Mouse (Mus musculus) stomach, embryonic 14.5 days (tissue): ENCODE data around the gene Irgc1. TPM values are rescaled to one million over a fixed set of nuclear protein-coding genes. Genes with fewer than 3 reads are reported as not detected.

Source experiments
- ATAC-seq: fragments of 200-750 bp; cut with Nextera tagmentation; 2 replicates; pipeline ENCODE4 v1.8.0; 2017; ENCODE audit warnings: low read depth, moderate TSS enrichment; ENCODE audit not compliant: insufficient number of reproducible peaks, insufficient read depth, low FRiP score
- H3K27ac ChIP-seq: fragments of 300-500 bp; sonication (generic); 2 replicates; pipeline ENCODE4 v1.5.1; 2014; ENCODE audit warnings: mild to moderate bottlenecking, low read length, moderate library complexity, mixed read lengths
- H3K27me3 ChIP-seq: fragments of 300-500 bp; sonication (generic); 2 replicates; pipeline ENCODE4 v1.6.1; 2014; ENCODE audit warnings: low read length, control low read depth, mixed read lengths; ENCODE audit not compliant: control insufficient read depth, insufficient read depth
- H3K36me3 ChIP-seq: fragments of 300-500 bp; sonication (generic); 2 replicates; pipeline ENCODE4 v1.6.1; 2014; ENCODE audit warnings: mild to moderate bottlenecking, control low read depth, low read length, moderate library complexity, mixed read lengths; ENCODE audit not compliant: control insufficient read depth, insufficient read depth
- H3K4me1 ChIP-seq: fragments of 300-500 bp; sonication (generic); 2 replicates; pipeline ENCODE4 v1.6.1; 2014; ENCODE audit warnings: low read length, control low read depth, mixed read lengths; ENCODE audit not compliant: control insufficient read depth, insufficient read depth
- H3K4me2 ChIP-seq: fragments of 300-500 bp; sonication (generic); replicated peaks from 2 replicates; pipeline ENCODE4 v1.6.1; 2014; ENCODE audit warnings: low read depth, low read length, control low read depth
- H3K4me3 ChIP-seq: fragments of 300-500 bp; sonication (generic); 2 replicates; pipeline ENCODE4 v1.5.1; 2014; ENCODE audit warnings: low read depth, low read length, control low read depth
- H3K9ac ChIP-seq: fragments of 300-500 bp; sonication (generic); replicated peaks from 2 replicates; pipeline ENCODE4 v1.6.1; 2014; ENCODE audit warnings: low read depth, mild to moderate bottlenecking, control low read depth, low read length, moderate library complexity, mixed read lengths
- H3K9me3 ChIP-seq: fragments of 300-500 bp; sonication (generic); 2 replicates; pipeline ENCODE4 v1.6.1; 2016; ENCODE audit warnings: low read depth, low read length, control low read depth; ENCODE audit not compliant: control insufficient read depth
- WGBS: fragments of 180-500 bp; shearing (Covaris S2); extraction: QIAGEN DNeasy Blood & Tissue Kit; methylation state at CpG from one replicate; pipeline ENCODE4 v1.1.7; 2014; 5-methylcytosine and 5-hydroxymethylcytosine counted together
- polyA plus RNA-seq: library from polyadenylated mRNA; unstranded; fragments of >200 nt; fragmentation: Nextera tagmentation; extraction: Ambion mirVana; gene quantifications from 2 replicates; pipeline ENCODE4 v1.2.1, GENCODE M21; 2014

Gene Irgc1
- polyA plus RNA-seq, 1 experiment from 2014 or later: not detected

DNA sequence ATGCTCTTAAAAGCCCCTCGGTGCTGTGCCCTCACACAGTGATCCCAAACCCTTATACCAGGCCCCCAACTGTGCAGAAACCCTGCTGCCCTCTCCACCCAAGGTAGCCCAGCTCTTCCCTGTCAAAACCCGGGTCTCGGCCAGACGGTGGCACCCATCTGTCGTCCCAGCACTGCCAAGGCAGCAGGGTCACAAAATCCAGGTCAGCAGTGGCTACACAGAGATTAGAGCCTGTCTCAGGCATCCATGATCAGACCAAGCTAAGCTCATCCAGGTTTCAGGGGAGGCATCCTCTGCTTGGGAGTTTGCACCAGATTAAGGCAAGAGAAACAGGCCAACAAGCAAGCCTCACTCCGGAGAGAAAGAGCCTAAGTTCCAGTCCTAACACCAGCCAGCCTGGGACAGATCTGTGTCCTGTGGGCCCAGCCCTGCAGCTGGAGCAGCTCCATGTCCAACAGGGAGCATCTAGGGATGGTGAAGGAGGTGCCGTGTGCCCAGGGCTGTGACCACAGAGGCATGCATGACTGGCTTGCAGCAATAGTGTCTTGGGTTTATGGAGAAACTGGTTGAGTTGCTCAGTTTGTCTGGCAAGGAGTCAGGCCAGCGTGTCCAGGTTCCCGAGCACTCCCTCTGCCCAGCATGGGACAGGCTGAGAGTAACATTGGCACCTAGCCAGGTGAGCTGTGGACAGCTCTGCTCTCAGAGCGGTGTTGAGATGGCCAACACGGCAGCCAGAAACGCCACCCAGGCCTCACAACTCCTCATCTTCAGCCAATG is 28.0 kb downstream of the Irgc1 start:
- H3K36me3 ChIP-seq: peaks cover 5% of the 10 kb centered on the region; the same call in 1 of the 2 replicates
- no peaks in the 10 kb centered on the region for H3K9me3 ChIP-seq
- no peak for ATAC-seq
- H3K27me3 ChIP-seq: no peaks in the 10 kb centered on the region
- H3K4me2 ChIP-seq: no peak overlapping the region
- H3K4me1 ChIP-seq: no peaks in the 10 kb centered on the region
- 78% methylated on average over 12 of the region's 12 CpGs for WGBS
- H3K4me3 ChIP-seq: no peak overlapping the region
- no peak overlapping the region for H3K9ac ChIP-seq
- no peak overlapping the region for H3K27ac ChIP-seq

- Histone ChIP-seq H3K4me2 (no peak overlapping the region), H3K27me3 (no peaks in the 10 kb centered on the region), H3K4me3 (no peak overlapping the region), H3K4me1 (no peaks in the 10 kb centered on the region), H3K27ac (no peak overlapping the region), H3K9me3 (no peaks in the 10 kb centered on the region), H3K36me3 (peaks cover 5% of the 10 kb centered on the region; the same call in 1 of the 2 replicates), H3K9ac (no peak overlapping the region)
- ATAC-seq: no peak
- WGBS: 74% methylated on average over 15 of the region's 15 CpGs
These were observed 28.9 kb downstream of the Irgc1 start for GRCm38 (mm10) chr7:24423107-24423763.

GRCm38 (mm10) chr7:24422251-24422650 is 29.8 kb downstream of the Irgc1 start:
- Histone ChIP-seq H3K4me1 (no peaks in the 10 kb centered on the region), H3K9ac (no peak overlapping the region), H3K27me3 (no peaks in the 10 kb centered on the region), H3K4me2 (no peak overlapping the region), H3K9me3 (no peaks in the 10 kb centered on the region), H3K36me3 (peaks cover 5% of the 10 kb centered on the region; the same call in 1 of the 2 replicates), H3K27ac (no peak overlapping the region), H3K4me3 (no peak overlapping the region)
- 79% methylated on average over 8 of the region's 8 CpGs for WGBS
- no peak for ATAC-seq

- H3K27me3 ChIP-seq: no peaks in the 10 kb centered on the region
- no peak overlapping the region for H3K4me2 ChIP-seq
- H3K9ac ChIP-seq: no peak overlapping the region
- H3K9me3 ChIP-seq: no peaks in the 10 kb centered on the region
- peaks cover 5% of the 10 kb centered on the region; the same call in 1 of the 2 replicates for H3K36me3 ChIP-seq
- no peak overlapping the region for H3K4me3 ChIP-seq
- WGBS: 75% methylated on average over 7 of the region's 7 CpGs
- no peaks in the 10 kb centered on the region for H3K4me1 ChIP-seq
- no peak for ATAC-seq
- no peak overlapping the region for H3K27ac ChIP-seq
These were observed 30.4 kb downstream of the Irgc1 start for GRCm38 (mm10) chr7:24421648-24422047.

DNA sequence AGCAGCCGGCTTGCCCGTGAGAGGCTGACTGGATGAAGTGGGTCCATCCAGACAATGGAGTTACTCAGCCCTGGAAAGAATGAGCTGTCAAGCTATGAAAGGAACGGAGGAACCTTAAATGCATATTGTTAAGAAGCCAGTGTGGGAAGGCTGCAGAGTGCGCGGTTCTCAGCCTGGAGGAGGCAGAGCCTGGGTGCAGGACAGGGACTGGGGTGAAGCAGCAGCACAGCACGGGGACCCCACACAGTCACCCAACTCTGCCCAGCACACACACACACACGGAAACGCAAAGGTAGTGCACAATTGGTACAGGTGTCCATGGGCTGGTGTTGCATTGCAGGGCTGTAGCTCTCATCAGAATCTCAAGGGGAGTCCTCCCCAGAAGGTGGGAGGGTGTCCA is 32.5 kb downstream of the Irgc1 start:
- H3K9ac ChIP-seq: no peak overlapping the region
- H3K27me3 ChIP-seq: no peaks in the 10 kb centered on the region
- no peaks in the 10 kb centered on the region for H3K9me3 ChIP-seq
- WGBS: 83% methylated on average over 8 of the region's 8 CpGs
- peaks cover 5% of the 10 kb centered on the region; the same call in 1 of the 2 replicates for H3K36me3 ChIP-seq
- no peak for ATAC-seq
- no peaks in the 10 kb centered on the region for H3K4me1 ChIP-seq
- no peak overlapping the region for H3K27ac ChIP-seq
- no peak overlapping the region for H3K4me3 ChIP-seq
- no peak overlapping the region for H3K4me2 ChIP-seq

DNA sequence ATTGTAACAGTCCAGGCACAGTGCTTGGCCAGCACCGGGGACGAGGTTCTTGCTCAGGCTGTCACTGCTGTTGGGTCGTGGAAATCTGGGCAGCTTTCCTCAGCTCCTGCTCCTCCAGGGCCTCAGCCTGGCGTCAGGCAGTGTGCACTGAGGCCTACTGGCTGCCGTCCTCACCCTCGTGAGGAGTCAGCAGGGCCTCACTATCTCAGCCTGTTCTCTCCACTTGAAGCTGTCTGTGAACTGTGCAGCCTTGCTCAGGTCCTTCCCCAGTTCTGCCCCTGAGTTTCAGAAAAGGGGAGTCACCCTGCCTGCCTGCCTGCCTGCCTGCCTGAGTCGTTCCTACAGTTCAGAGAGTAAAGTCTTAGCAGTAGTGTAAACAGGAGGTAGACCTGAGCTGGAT is 36.8 kb downstream of the Irgc1 start:
- H3K36me3 ChIP-seq: no peaks in the 10 kb centered on the region
- H3K9ac ChIP-seq: no peak overlapping the region
- no peak overlapping the region for H3K4me2 ChIP-seq
- no peaks in the 10 kb centered on the region for H3K9me3 ChIP-seq
- H3K27me3 ChIP-seq: no peaks in the 10 kb centered on the region
- no peak overlapping the region for H3K27ac ChIP-seq
- no peak overlapping the region for H3K4me3 ChIP-seq
- no peaks in the 10 kb centered on the region for H3K4me1 ChIP-seq
- WGBS: 73% methylated on average over 7 of the region's 7 CpGs
- no peak for ATAC-seq

- WGBS: 84% methylated on average over 3 of the region's 3 CpGs
- ATAC-seq: no peak
These were observed 38.5 kb downstream of the Irgc1 start for GRCm38 (mm10) chr7:24413630-24414029.

DNA sequence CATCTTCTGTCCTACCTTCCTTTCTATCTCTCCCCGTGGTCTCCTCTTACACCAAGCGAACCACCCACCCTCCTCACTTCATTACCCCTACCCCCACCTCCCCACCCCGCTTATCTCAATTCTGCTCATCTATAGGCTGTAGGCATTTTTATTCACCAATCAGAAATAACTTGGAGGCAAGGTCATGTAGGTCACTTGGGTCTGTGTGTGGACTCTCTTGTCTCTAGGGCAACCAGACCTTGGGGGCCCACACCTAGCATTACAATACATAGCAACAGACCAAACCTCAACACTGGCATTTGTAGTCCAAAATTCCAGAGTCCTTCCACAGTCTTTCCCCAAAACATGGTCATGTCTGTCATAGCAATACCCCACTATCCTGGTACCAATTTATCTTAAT is 41.3 kb downstream of the Irgc1 start:
- peaks cover 5% of the 10 kb centered on the region; the same call in 1 of the 2 replicates for H3K36me3 ChIP-seq
- no peaks in the 10 kb centered on the region for H3K27me3 ChIP-seq
- H3K4me2 ChIP-seq: no peak overlapping the region
- no peak for ATAC-seq
- no peaks in the 10 kb centered on the region for H3K4me1 ChIP-seq
- H3K9me3 ChIP-seq: no peaks in the 10 kb centered on the region
- H3K4me3 ChIP-seq: no peak overlapping the region
- H3K27ac ChIP-seq: no peak overlapping the region
- no peak overlapping the region for H3K9ac ChIP-seq
- WGBS: 72% methylated on average over 3 of the region's 3 CpGs

More at GRCm38 (mm10) chr7:24413630-24414029, 38.5 kb downstream of the Irgc1 start:
- no peak overlapping the region for H3K27ac ChIP-seq
- H3K27me3 ChIP-seq: no peaks in the 10 kb centered on the region
- H3K4me2 ChIP-seq: no peak overlapping the region
- no peaks in the 10 kb centered on the region for H3K9me3 ChIP-seq
- H3K4me3 ChIP-seq: no peak overlapping the region
- H3K36me3 ChIP-seq: no peaks in the 10 kb centered on the region; the same call in 1 of the 2 replicates
- H3K4me1 ChIP-seq: no peaks in the 10 kb centered on the region
- no peak overlapping the region for H3K9ac ChIP-seq
